Mouse (Mus musculus): ENCODE results near the gene Nbas.

The Nbas gene

GRCm38 (mm10) chr12:13563646-13564289 is 294.8 kb downstream of the Nbas start:
- no peak for DNase-seq

GRCm38 (mm10) chr12:13564330-13564729 is 295.4 kb downstream of the Nbas start:
- DNase-seq, result no peak

GRCm38 (mm10) chr12:13566421-13566820 is 297.5 kb downstream of the Nbas start:
- DNase-seq, result no peak

GRCm38 (mm10) chr12:13575158-13575557 is 306.2 kb downstream of the Nbas start:
- no peak for DNase-seq

GRCm38 (mm10) chr12:13575605-13576600 is 307.0 kb downstream of the Nbas start:
- DNase-seq, result no peak

- DNase-seq, result no peak
These were observed 307.8 kb downstream of the Nbas start for GRCm38 (mm10) chr12:13576761-13577160.

GRCm38 (mm10) chr12:13580796-13581195 is 311.9 kb downstream of the Nbas start:
- no peak for DNase-seq

- no peak for DNase-seq
These were observed 314.5 kb downstream of the Nbas start for GRCm38 (mm10) chr12:13583386-13583785.

- no peak for DNase-seq
These were observed 316.7 kb downstream of the Nbas start for GRCm38 (mm10) chr12:13585527-13586156.

- no peak for DNase-seq
These were observed 318.7 kb downstream of the Nbas start for GRCm38 (mm10) chr12:13587675-13588074.

- no peak for DNase-seq
These were observed 320.1 kb downstream of the Nbas start for GRCm38 (mm10) chr12:13589021-13589420.

GRCm38 (mm10) chr12:13594746-13595469 is 326.0 kb downstream of the Nbas start:
- no peak for DNase-seq

- no peak for DNase-seq
These were observed 328.1 kb downstream of the Nbas start for GRCm38 (mm10) chr12:13597026-13597425.

- no peak for DNase-seq
These were observed 329.6 kb downstream of the Nbas start for GRCm38 (mm10) chr12:13598545-13598944.

GRCm38 (mm10) chr12:13602414-13602813 is 333.5 kb downstream of the Nbas start:
- peak; percentile 10 for DNase-seq

- DNase-seq, result no peak
These were observed 338.1 kb downstream of the Nbas start for GRCm38 (mm10) chr12:13607021-13607420.

- no peak for DNase-seq
These were observed 340.1 kb downstream of the Nbas start for GRCm38 (mm10) chr12:13609027-13609426.

- DNase-seq, result no peak
These were observed 344.1 kb downstream of the Nbas start for GRCm38 (mm10) chr12:13613041-13613440.

- no peak for DNase-seq
These were observed 346.7 kb downstream of the Nbas start for GRCm38 (mm10) chr12:13615661-13616060.

GRCm38 (mm10) chr12:13622150-13622822 is 353.4 kb downstream of the Nbas start:
- no peak for DNase-seq

- DNase-seq, result no peak
These were observed 358.1 kb downstream of the Nbas start for GRCm38 (mm10) chr12:13626803-13627706.

Measured in lung, postnatal 10 days (tissue).